In the genomic region with DNA sequence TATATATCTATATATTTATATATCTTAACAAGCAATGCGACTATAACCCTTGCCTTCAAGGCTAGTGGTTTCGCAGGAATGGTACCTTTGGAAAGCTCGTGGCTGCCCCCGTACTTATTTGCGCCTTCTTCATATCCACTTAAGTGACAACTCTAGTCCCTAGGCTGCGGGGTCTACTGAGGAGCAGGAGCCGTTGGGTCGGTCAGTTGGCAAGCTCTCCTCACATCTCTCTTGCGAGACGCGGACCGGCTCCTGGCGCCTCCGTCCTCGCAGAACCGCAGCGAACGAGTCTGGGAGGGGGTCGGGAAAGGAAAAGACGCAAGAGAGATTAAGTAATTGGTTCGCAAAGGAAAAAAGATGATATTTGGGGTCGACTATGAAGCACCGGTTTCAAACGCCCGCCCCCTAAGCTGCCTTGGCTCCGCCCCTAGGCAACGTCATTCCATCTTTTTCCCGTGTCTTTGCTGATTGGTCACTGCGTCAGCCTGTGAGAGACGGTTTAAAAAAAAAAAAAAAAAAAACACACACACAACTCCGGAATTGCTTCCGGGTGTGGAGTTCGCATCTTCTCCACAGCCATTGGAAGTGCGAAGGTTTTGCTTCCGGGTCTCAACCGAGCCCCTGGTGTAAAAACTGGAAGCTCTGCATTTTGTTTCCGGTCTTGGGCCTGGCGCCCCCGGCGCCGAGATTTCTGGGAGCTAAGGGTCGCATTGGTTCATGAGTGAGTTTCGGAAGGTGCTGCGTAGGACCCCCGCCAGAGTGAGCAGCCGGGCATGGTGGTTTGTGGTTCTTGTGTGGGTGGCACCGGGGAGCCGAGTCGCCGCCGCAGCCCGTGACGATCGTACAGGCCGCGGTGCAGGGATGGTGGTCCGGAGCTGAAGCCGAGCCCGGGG, we compare ENCODE assay signal across 8 mouse cellular contexts. TPM values are rescaled to one million over a fixed set of nuclear protein-coding genes. Genes with fewer than 3 reads are reported as not detected.
DNase-seq lines count a peak whose midpoint lies in the region; ATAC-seq and TF ChIP-seq lines count a peak whose summit lies in the region.

A gene (minus strand): TSS at position 460 of the 893 bp plus-strand sequence.
A gene (plus strand): TSS at position 595 of the 893 bp plus-strand sequence.

- no peaks in the 10 kb centered on the region for H3K27me3 ChIP-seq in forebrain, embryonic 15.5 days

- H3K4me1 ChIP-seq in ES-E14 (ENCODE audit: control insufficient read depth in 2 of 2, insufficient read depth in 2 of 2, low read length in 2 of 2, poor library complexity in 1 of 2) = 0 out of 4 replicates have a peak, but pooled peaks cover 0 to 3% of the 10 kb centered on the region in 2 experiments
- H3K4me1 ChIP-seq in forebrain, embryonic 15.5 days = peaks cover 20% of the 10 kb centered on the region
- no peaks in the 10 kb centered on the region for H3K4me1 ChIP-seq in lung, adult 2 months (ENCODE audit: control insufficient read depth, insufficient read depth, low read length)

- H3K36me3 ChIP-seq in ES-E14 (ENCODE audit: control insufficient read depth, insufficient read depth, low read length, poor library complexity, severe bottlenecking) = peaks cover 9% of the 10 kb centered on the region
- H3K36me3 ChIP-seq in forebrain, embryonic 15.5 days = peaks cover 26% of the 10 kb centered on the region

- H3K27ac ChIP-seq in ES-E14 (ENCODE audit: insufficient read depth, low read depth, low read length, poor library complexity, severe bottlenecking) = no peak within 1 kb of the TSS
- H3K27ac ChIP-seq in forebrain, embryonic 15.5 days (replicated peaks) = peak within 1 kb of the TSS; percentile 83

- in situ Hi-C loops in ES-E14 (cut with MboI; ENCODE audit: low sequenced_read_pairs in 2 of 2, unreplicated experiment in 2 of 2) = no loop called here

- WGBS in forebrain, embryonic 15.5 days = under 1% methylated on average over 59 of the region's 59 CpGs
- under 1% methylated on average over 59 of the region's 59 CpGs for WGBS in lung, adult 2 months

- H3K9ac ChIP-seq in ES-E14 (ENCODE audit: insufficient read depth, low read depth, low read length, poor library complexity, severe bottlenecking) = peak within 1 kb of the TSS; percentile 91
- peak within 1 kb of the TSS; percentile 82 for H3K9ac ChIP-seq in forebrain, embryonic 15.5 days (replicated peaks)

- peak within 1 kb of the TSS; percentile 92 to 94 for H3K4me3 ChIP-seq in ES-E14 (ENCODE audit: insufficient read depth in 1 of 2, low read depth in 1 of 2, low read length in 2 of 2, poor library complexity in 1 of 2, severe bottlenecking in 1 of 2)
- H3K4me3 ChIP-seq in forebrain, embryonic 15.5 days = peak within 1 kb of the TSS; percentile 89
- H3K4me3 ChIP-seq in lung, adult 2 months (replicated peaks; ENCODE audit: extremely low read depth, low read depth, low read length) = peak within 1 kb of the TSS; percentile 94

- no peak for TF ChIP-seq CTCF in lung, adult 2 months (IDR thresholded peaks at IDR 0.05; ENCODE audit: insufficient read depth, low read length)

- no peaks in the 10 kb centered on the region for H3K9me3 ChIP-seq in ES-E14 (ENCODE audit: control insufficient read depth, insufficient read depth, low read depth, low read length)
- no peaks in the 10 kb centered on the region for H3K9me3 ChIP-seq in forebrain, embryonic 15.5 days

- peak; percentile 70; the same call in 1 of the 2 replicates for TF ChIP-seq POLR2A in lung, adult 2 months (IDR thresholded peaks at IDR 0.05; ENCODE audit: borderline replicate concordance, extremely low read depth, low read depth, low read length)

- peak within 1 kb of the TSS; percentile 73 for H3K4me2 ChIP-seq in forebrain, embryonic 15.5 days (replicated peaks)

- peak; percentile 99 for ATAC-seq in forebrain, embryonic 15.5 days (replicated peaks)
- ATAC-seq in neutrophil, adult 5-6 weeks (ENCODE audit: extremely low read depth, insufficient number of reproducible peaks, low FRiP score, poor library complexity, severe bottlenecking) = peak; percentile 90

- intact Hi-C loops in heart, postnatal 25 days (cut with DNase I) = loop anchor here (5.0 to 10.0 kb wide), 3 partner anchors 118 to 775 kb away; a partner anchor contains a TSS

- DNase-seq in ES-E14 (ENCODE audit: low read depth, low spot score) = peak; percentile 98
- DNase-seq in cerebellum, adult 11-12 months = peak; percentile 96
- peak; percentile 88 for DNase-seq in heart, postnatal 25 days (ENCODE audit: low spot score)
- DNase-seq in layer of hippocampus, adult 18-20 months (ENCODE audit: low spot score in 2 of 2) = peak; percentile 92 to 97
- DNase-seq in lung, adult 2 months = peak; percentile 92
- DNase-seq in thymus, adult 18-20 months = peak; percentile 85 to 95

TF ChIP-seq in ES-E14, 5 proteins besides CTCF, POLR2A, EP300 and RAD21:
- TF ChIP-seq MAFK (IDR thresholded peaks at IDR 0.05; ENCODE audit: insufficient read depth, low read depth, low read length) (peak; percentile 51), HCFC1 (IDR thresholded peaks at IDR 0.05; ENCODE audit: borderline replicate concordance, insufficient read depth, low read length) (peak; percentile 83), ZNF384 (IDR thresholded peaks at IDR 0.05; ENCODE audit: low read depth, low read length) (peak; percentile 100), CHD2 (IDR thresholded peaks at IDR 0.05; ENCODE audit: low read depth, low read length) (peak; percentile 92), ZC3H11A (IDR thresholded peaks at IDR 0.05; ENCODE audit: borderline replicate concordance, low read depth, low read length) (no peak)

RNA-seq across cellular contexts. Expression of the first gene that starts in this region (rescaled TPM):
- total RNA-seq in ES-E14 (2012; rRNA removed) = 0.13 and 0.16 TPM in 2 replicates
- polyA plus RNA-seq in forebrain, embryonic 15.5 days (2015; fragmentation: Nextera tagmentation; extraction: Ambion mirVana) = 0.45 and 0.52 TPM in 2 replicates
- not detected for total RNA-seq in heart, postnatal 25 days (2021)
- total RNA-seq in layer of hippocampus, adult 18-20 months (2021) = 1 to 10 TPM; 1.3 to 1.5 TPM
- polyA plus RNA-seq in lung, adult 2 months (2012; rRNA removed) = 0.12 and 0.21 TPM in 2 replicates
- 0.61 TPM in 1 of 2 replicates, not detected in the other for total RNA-seq in neutrophil, adult 5-6 weeks (2017)

RNA-seq across cellular contexts. Expression of the second gene that starts in this region (rescaled TPM):
- 69.9 and 112 TPM in 2 replicates for total RNA-seq in ES-E14 (2012; rRNA removed)
- polyA plus RNA-seq in forebrain, embryonic 15.5 days (2015; fragmentation: Nextera tagmentation; extraction: Ambion mirVana) = 163 and 170 TPM in 2 replicates
- total RNA-seq in heart, postnatal 25 days (2021) = 10 to 100 TPM; 60.3 to 69.7 TPM
- 10 to 100 TPM; 83.6 to 87.8 TPM for total RNA-seq in layer of hippocampus, adult 18-20 months (2021)
- polyA plus RNA-seq in lung, adult 2 months (2012; rRNA removed) = 7.9 and 12.5 TPM in 2 replicates
- 148 and 156 TPM in 2 replicates for total RNA-seq in neutrophil, adult 5-6 weeks (2017)

Comparison
In these comparisons a context has a peak if more than half of its experiments do, and no peak if none do; other contexts are left out.
1. RNA of the second gene that starts in this region (polyA plus RNA-seq): 163 to 170 TPM in forebrain, embryonic 15.5 days; 7.9 to 12.5 TPM in lung, adult 2 months; every median in the first group is over 10 times any median in the second.
2. Peak in every context shown above with its lines, with median percentiles within 50 percentile points of each other: DNase-seq and H3K4me3 ChIP-seq.